Mouse (Mus musculus): Measurements from ENCODE around the gene Gmds. TPM values are rescaled to one million over a fixed set of nuclear protein-coding genes. Genes with fewer than 3 reads are reported as not detected.

Gmds gene
- polyA plus RNA-seq, 1 experiment from 2014 or later: 24.7 TPM

DNA sequence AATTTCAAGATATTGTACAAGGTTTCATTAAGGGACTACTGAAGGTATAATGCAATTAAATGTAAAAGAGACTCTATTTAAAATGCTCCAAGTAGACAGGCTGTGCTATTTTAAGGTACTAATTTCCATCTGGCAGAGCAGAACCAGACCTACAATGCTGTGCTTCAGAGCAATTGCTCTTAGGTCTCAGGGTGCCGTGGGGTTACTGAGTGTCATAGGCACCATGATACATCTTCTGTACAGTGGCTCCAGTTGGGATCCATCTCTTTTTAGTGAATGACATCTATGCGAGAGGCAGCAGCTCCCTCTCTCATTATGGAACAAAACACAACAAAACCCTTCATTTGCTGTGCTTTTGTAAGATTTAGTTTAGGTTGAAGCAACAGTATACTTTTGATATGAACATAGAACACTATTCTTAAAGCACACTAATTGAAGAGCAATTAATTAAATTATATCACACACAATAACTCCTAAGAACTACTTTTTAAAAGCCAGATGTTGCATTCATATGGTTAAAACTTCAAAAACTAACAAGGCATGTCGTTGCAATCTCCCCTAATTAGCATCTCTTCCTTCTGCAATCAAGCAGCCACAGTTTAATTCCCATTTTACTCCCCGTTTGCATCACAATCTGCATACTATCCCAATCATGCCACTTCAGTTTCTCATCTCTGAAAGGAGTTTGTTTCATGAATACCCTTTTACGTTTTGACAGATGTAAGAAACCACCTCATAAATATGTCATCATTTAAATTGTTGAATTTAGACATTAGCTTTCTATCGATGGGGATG lies 317.9 kb downstream of the Gmds start:
- H3K4me1 ChIP-seq: peaks cover 36% of the 10 kb centered on the region
- H3K4me3 ChIP-seq: no peak overlapping the region
- no peaks in the 10 kb centered on the region for H3K36me3 ChIP-seq
- ATAC-seq (ENCODE audit: extremely low read depth, insufficient number of reproducible peaks, low FRiP score, low TSS enrichment): no peak
- H3K27ac ChIP-seq (replicated peaks): no peak overlapping the region
- H3K4me2 ChIP-seq: no peak overlapping the region
- H3K9ac ChIP-seq: no peak overlapping the region
- no peaks in the 10 kb centered on the region for H3K27me3 ChIP-seq (replicated peaks)
- no peaks in the 10 kb centered on the region for H3K9me3 ChIP-seq
- 63% methylated on average over 6 of the region's 6 CpGs for WGBS

DNA sequence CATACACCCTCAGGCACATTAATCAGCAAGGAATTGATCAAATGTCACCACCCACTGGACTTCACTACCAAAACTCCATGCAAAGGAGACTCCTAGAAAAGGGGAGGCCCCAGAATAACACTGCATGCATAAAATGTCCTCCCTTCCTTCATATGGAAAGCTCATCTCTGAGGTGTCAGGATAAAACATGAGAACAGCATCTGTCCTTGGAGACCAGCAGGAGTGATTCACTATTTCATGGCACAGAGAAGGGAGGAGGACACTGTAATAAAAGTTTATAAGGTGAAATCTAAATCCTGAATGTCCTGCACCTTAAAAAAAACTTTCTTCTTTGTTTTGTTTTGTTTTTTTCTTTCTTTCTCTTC lies 319.3 kb downstream of the Gmds start:
- H3K27ac ChIP-seq (replicated peaks): peak overlapping the region; percentile 74
- 0 out of 2 replicates have a peak, but pooled peaks have one; percentile 19 for ATAC-seq (ENCODE audit: extremely low read depth, insufficient number of reproducible peaks, low FRiP score, low TSS enrichment)

DNA sequence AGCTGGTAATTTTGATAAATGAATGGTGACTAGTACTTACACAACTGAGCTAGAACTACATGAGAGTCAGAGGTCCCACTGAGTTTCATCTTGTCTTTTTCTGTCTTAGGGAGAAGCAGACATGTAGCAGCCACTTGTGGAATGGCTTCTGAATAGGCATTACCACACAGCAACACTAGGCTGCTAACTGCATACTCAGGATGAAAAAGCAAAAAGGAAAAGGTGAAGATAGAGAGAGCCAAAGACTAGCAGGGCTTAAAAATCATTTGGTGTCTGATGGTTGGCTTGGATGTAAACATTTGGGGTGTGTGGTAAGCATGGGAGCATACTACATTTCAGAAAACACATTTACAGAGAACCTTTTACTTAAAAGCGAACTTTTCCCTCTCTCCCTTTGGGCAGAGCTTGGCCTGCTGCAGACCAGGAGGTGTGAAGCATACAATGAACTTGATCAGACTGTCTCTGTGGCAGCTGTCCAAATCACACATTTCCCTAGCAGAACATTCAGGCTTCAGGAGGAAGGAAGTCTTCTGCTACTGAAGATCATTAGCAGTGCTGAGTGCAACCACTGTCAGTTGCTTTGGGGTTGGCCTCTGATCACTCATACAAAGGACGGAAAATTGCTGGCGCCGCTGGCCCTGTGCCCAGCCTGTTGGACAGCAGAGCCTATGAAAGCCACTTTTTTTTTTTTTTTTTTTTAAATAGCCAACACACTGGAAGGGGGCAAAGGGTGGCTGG lies 319.9 kb downstream of the Gmds start:
- 25% methylated on average over 4 of the region's 4 CpGs for WGBS

More for the DNA sequence above, 319.3 kb downstream of the Gmds start:
- no peaks in the 10 kb centered on the region for H3K9me3 ChIP-seq
- no peaks in the 10 kb centered on the region for H3K27me3 ChIP-seq (replicated peaks)
- H3K4me3 ChIP-seq: no peak overlapping the region
- no peak overlapping the region for H3K9ac ChIP-seq
- H3K4me2 ChIP-seq: 0 out of 2 replicates have a peak overlapping the region, but pooled peaks have one; percentile 1
- no peaks in the 10 kb centered on the region for H3K36me3 ChIP-seq
- peaks cover 31% of the 10 kb centered on the region for H3K4me1 ChIP-seq

DNA sequence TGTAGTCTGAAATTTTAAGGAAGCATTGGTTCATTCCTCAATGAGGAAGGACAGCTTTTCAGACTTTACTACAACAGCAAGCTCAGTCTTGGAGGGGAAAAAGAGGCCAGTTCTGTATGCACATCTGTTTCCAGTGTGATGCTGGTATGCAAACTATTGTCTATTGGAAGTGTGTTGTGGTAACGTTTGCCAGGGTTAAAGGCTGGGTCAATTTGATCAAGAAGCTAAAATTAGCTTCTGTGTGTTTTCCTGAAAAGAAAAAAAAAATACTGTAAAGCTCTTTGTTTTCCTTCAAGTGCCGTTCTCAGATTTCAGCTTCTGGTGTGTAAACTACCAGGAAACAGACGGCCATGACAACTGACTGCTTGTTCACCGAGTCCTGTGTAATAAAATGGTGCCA lies 329.7 kb downstream of the Gmds start:
- WGBS: 20% methylated on average over 4 of the region's 4 CpGs

More for the DNA sequence above, 319.9 kb downstream of the Gmds start:
- peak; percentile 70; the same call in 1 of the 2 replicates for ATAC-seq (ENCODE audit: extremely low read depth, insufficient number of reproducible peaks, low FRiP score, low TSS enrichment)
- H3K9me3 ChIP-seq: no peaks in the 10 kb centered on the region
- no peak overlapping the region for H3K4me3 ChIP-seq
- peaks cover 30% of the 10 kb centered on the region for H3K4me1 ChIP-seq
- H3K27ac ChIP-seq (replicated peaks): peak overlapping the region; percentile 74
- H3K4me2 ChIP-seq: 0 out of 2 replicates have a peak overlapping the region, but pooled peaks have one; percentile 1
- no peaks in the 10 kb centered on the region for H3K36me3 ChIP-seq
- H3K9ac ChIP-seq: no peak overlapping the region
- H3K27me3 ChIP-seq (replicated peaks): no peaks in the 10 kb centered on the region

DNA sequence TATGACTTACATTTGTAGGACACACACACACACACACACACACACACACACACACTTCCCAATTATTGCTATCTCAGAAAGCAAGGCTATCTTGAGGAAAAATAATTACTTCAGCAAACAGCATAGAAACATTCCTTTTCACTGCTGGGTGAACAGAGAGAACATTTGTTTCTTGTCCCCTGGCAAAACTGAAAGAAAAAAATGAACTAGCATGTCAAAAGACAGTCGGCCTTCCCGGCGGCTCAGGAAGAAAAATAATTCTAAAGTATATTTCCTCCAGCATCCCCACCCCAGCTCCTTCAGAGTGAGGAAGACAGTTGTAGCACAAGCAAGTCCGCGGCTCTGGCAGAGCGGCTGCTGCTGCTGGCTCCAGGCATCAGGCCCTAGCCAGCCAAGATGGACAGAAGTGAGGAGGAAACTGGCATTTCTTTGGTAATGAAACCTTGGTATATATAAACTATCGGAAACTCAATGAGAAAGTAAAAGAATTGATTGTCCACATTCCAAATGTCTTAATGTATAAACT lies 330.4 kb downstream of the Gmds start:
- Histone ChIP-seq H3K27me3 (replicated peaks) (no peaks in the 10 kb centered on the region), H3K4me1 (peaks cover 24% of the 10 kb centered on the region), H3K27ac (replicated peaks) (peak overlapping the region; percentile 59; the same call in 1 of the 2 replicates), H3K4me2 (peak overlapping the region; percentile 50), H3K9me3 (no peaks in the 10 kb centered on the region), H3K9ac (peak overlapping the region; percentile 56; the same call in 1 of the 2 replicates), H3K4me3 (no peak overlapping the region), H3K36me3 (no peaks in the 10 kb centered on the region)
- no peak for ATAC-seq (ENCODE audit: extremely low read depth, insufficient number of reproducible peaks, low FRiP score, low TSS enrichment)
- WGBS: 40% methylated on average over 7 of the region's 7 CpGs

More for the DNA sequence above, 329.7 kb downstream of the Gmds start:
- H3K9me3 ChIP-seq: no peaks in the 10 kb centered on the region
- H3K4me3 ChIP-seq: no peak overlapping the region
- peak overlapping the region; percentile 43 for H3K27ac ChIP-seq (replicated peaks)
- H3K9ac ChIP-seq: no peak overlapping the region
- H3K27me3 ChIP-seq (replicated peaks): no peaks in the 10 kb centered on the region
- no peak for ATAC-seq (ENCODE audit: extremely low read depth, insufficient number of reproducible peaks, low FRiP score, low TSS enrichment)
- H3K36me3 ChIP-seq: no peaks in the 10 kb centered on the region
- peak overlapping the region; percentile 22; the same call in 1 of the 2 replicates for H3K4me2 ChIP-seq
- peaks cover 24% of the 10 kb centered on the region for H3K4me1 ChIP-seq

DNA sequence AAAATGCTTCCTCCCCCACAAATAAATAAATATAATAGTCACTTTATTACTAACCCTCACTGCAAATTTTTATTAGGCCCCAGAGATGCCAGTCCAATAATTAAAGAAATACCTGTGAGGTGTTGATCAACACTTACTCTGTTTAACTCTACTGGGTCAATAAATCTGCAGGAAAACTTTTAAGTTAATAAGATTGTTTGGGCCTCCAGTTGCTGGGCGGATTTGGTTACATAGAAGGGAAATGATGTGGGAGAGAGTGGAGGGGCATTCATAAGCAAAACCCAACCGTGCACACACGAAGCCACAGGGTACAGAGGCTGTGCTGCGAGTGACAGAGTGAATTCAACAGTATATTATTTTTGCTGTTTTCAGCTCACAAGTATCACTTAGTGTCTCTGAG lies 345.1 kb downstream of the Gmds start:
- no peak overlapping the region for H3K9ac ChIP-seq
- 84% methylated on average over 4 of the region's 4 CpGs for WGBS
- H3K27ac ChIP-seq (replicated peaks): no peak overlapping the region
- H3K4me2 ChIP-seq: no peak overlapping the region
- H3K4me1 ChIP-seq: peaks cover 18% of the 10 kb centered on the region
- H3K27me3 ChIP-seq (replicated peaks): no peaks in the 10 kb centered on the region
- peaks cover 9% of the 10 kb centered on the region for H3K9me3 ChIP-seq
- ATAC-seq (ENCODE audit: extremely low read depth, insufficient number of reproducible peaks, low FRiP score, low TSS enrichment): no peak
- H3K36me3 ChIP-seq: no peaks in the 10 kb centered on the region; the same call in 1 of the 2 replicates
- H3K4me3 ChIP-seq: no peak overlapping the region

DNA sequence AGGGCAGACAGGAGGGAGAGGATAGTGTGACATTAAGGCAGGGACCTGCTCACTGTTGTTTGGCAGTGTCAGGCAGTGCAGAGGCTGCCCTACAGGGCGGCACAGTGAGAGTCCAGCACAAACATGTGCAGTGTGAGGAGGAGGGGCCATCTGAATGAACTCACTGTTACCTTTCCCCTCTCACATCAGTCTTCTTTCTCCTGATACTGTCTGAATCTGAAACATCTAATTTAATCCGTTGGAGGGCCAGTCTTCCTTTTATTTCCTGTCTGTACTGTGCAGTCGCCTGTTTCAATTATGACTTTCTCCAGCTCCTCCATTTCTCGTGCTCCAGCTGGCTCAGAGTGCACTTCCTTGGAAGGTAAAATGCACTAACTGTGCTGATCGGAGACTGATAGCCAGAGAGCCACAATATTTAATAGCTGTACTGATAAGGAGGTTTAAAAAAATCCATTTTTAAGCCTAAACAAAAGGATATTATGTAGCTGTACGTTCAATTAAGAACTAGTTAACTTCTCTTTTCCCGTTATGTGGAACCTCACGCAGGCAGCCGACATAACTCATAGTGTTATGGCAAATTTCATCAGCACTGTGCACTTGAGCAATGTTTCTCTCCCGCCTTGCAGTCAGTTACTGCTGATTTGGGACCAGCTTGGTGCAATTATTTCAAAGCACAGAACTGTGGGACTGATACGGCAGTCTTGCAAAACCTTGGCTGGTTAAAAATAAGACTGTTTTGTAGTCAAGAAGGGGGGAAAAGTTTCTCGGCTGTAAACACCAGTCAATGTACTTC lies 345.9 kb downstream of the Gmds start:
- Histone ChIP-seq H3K4me1 (peaks cover 18% of the 10 kb centered on the region), H3K4me2 (peak overlapping the region; percentile 43)

DNA sequence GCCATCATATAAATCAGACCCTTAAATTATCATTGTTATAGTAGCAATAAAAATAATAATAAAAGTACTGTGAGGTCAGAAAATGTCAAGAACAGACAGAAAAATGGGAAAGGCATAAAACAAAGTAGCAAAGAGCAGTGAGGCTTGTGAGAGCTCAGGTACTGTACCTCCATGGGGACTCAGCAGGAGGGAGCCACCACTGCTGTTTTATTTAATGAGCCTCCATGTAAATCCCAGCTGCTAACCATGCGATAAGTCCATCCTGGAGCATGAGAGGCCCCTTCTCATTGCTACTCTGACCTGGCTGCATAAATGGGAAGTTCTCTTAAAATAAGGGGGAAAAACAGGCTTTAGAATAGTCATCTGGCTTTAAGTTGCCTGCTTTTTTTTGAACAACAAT lies 357.3 kb downstream of the Gmds start:
- Histone ChIP-seq H3K27ac (replicated peaks) (no peak overlapping the region), H3K27me3 (replicated peaks) (no peaks in the 10 kb centered on the region), H3K4me2 (no peak overlapping the region), H3K9me3 (no peaks in the 10 kb centered on the region), H3K4me1 (no peaks in the 10 kb centered on the region), H3K4me3 (no peak overlapping the region), H3K36me3 (no peaks in the 10 kb centered on the region), H3K9ac (no peak overlapping the region)
- 100% methylated on average over 1 of the region's 1 CpGs for WGBS
- no peak for ATAC-seq (ENCODE audit: extremely low read depth, insufficient number of reproducible peaks, low FRiP score, low TSS enrichment)

More for the DNA sequence above, 345.9 kb downstream of the Gmds start:
- WGBS: 45% methylated on average over 12 of the region's 12 CpGs
- peak overlapping the region; percentile 42 for H3K27ac ChIP-seq (replicated peaks)
- no peak for ATAC-seq (ENCODE audit: extremely low read depth, insufficient number of reproducible peaks, low FRiP score, low TSS enrichment)
- no peak overlapping the region for H3K9ac ChIP-seq
- no peaks in the 10 kb centered on the region for H3K27me3 ChIP-seq (replicated peaks)
- peaks cover 9% of the 10 kb centered on the region for H3K9me3 ChIP-seq
- H3K36me3 ChIP-seq: no peaks in the 10 kb centered on the region; the same call in 1 of the 2 replicates
- H3K4me3 ChIP-seq: 0 out of 2 replicates have a peak overlapping the region, but pooled peaks have one; percentile 3

DNA sequence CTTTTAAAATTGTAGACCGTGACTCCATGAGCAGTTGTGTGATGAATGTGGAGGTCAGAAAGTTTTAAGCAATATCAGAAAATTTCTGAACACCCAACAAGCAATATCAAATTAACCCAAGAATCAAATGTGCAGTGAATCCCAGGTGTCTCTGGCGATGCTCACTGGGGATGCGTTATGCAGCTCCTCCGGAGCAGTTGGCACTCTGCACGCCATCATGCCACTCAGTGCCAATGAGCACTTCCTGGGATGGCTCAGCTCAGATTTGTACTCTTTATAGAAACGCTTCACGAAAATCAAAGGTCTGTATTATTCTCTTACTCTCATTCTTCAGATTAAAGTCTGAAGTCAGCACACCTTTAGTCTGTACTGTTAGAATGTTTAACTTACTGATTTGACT lies 360.4 kb downstream of the Gmds start:
- WGBS: 88% methylated on average over 7 of the region's 7 CpGs
- Histone ChIP-seq H3K27ac (replicated peaks) (no peak overlapping the region), H3K9me3 (no peaks in the 10 kb centered on the region), H3K4me3 (no peak overlapping the region), H3K4me2 (no peak overlapping the region), H3K36me3 (no peaks in the 10 kb centered on the region), H3K4me1 (no peaks in the 10 kb centered on the region), H3K27me3 (replicated peaks) (no peaks in the 10 kb centered on the region), H3K9ac (no peak overlapping the region)
- ATAC-seq (ENCODE audit: extremely low read depth, insufficient number of reproducible peaks, low FRiP score, low TSS enrichment): no peak

DNA sequence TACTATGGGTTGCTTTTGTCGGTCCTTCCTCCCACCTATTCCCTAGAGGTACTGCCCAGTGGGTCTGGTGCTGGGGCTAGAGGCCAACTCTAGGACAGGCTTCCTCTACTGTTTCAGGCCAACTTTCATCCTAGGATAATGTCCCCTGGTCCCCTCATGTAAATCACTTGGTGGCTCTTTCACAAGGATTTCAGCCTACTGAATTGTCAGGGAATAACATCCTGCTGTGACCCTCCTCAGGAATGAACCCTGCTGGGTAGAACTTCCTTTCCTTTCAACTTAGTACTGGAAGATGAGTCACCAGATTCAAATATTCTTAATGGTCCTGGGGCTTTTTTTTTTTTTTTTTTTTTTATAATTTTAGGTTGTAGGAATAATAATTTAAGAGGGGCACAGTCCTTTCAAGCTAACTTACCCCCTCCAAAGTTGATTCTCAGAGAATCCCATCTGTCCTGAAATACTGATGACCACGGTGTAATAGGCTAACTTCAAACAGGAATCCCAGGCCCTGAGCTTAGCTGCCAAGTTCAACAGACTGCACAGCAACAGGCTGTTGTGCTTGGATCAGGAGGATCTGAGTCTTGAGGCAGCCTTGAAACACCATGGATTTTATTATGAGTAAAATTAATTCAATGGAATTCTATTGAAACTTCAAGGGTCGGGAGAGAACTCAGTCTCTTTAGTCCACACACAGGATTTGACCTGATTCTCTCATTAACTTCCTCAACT lies 363.6 kb downstream of the Gmds start:
- no peak overlapping the region for H3K4me3 ChIP-seq
- H3K4me1 ChIP-seq: peaks cover 17% of the 10 kb centered on the region
- no peak for ATAC-seq (ENCODE audit: extremely low read depth, insufficient number of reproducible peaks, low FRiP score, low TSS enrichment)
- H3K27ac ChIP-seq (replicated peaks): peak overlapping the region; percentile 54
- H3K4me2 ChIP-seq: no peak overlapping the region
- H3K36me3 ChIP-seq: no peaks in the 10 kb centered on the region
- H3K9ac ChIP-seq: no peak overlapping the region
- 35% methylated on average over 3 of the region's 3 CpGs for WGBS
- no peaks in the 10 kb centered on the region for H3K27me3 ChIP-seq (replicated peaks)
- H3K9me3 ChIP-seq: no peaks in the 10 kb centered on the region
